Mouse (Mus musculus): ENCODE measurements at regions not wholly inside any gene's neighbourhood (a gene's known extent, or its start where the extent isn't known, plus 50 kb on each side); places are given as distances from the start of the nearest gene placed in this dataset.
A peak's percentile ranks its signal among the peaks of the same experiment; 100 is the strongest.

GRCm38 (mm10) chr10:119051598-119051997, 181.6 kb upstream of the Dyrk2 start:
- no peaks in the 10 kb centered on the region for H3K79me2 ChIP-seq (ENCODE audit: control insufficient read depth, insufficient read depth)
- no peak overlapping the region for H3ac ChIP-seq (ENCODE audit: control insufficient read depth, insufficient read length, low read depth)
- H3K36me3 ChIP-seq (ENCODE audit: control insufficient read depth, insufficient read depth), result no peaks in the 10 kb centered on the region
- no peaks in the 10 kb centered on the region for H3K27me3 ChIP-seq (ENCODE audit: control insufficient read depth, insufficient read depth, insufficient read length)
- H3K79me3 ChIP-seq (ENCODE audit: low read depth), result no peaks in the 10 kb centered on the region
- no peak overlapping the region for H3K4me3 ChIP-seq (ENCODE audit: insufficient read depth, poor library complexity, severe bottlenecking)
- no peak for TF ChIP-seq USF1 (IDR thresholded peaks at IDR 0.05; ENCODE audit: low read depth)
- TF ChIP-seq FOSL1 (IDR thresholded peaks at IDR 0.05; ENCODE audit: insufficient read depth, low read length, poor library complexity, severe bottlenecking), result no peak
- no peak for TF ChIP-seq MYOD1 (IDR thresholded peaks at IDR 0.05; ENCODE audit: control insufficient read depth, insufficient read length, low read depth)
- no peak for TF ChIP-seq CEBPB (IDR thresholded peaks at IDR 0.05; ENCODE audit: low read depth)
- TF ChIP-seq CTCF (IDR thresholded peaks at IDR 0.05; ENCODE audit: control insufficient read depth, insufficient read depth, insufficient read length), result no peak
- no peak for TF ChIP-seq MAX (IDR thresholded peaks at IDR 0.05)
- no peak for TF ChIP-seq MYOG (IDR thresholded peaks at IDR 0.05; ENCODE audit: control insufficient read depth, extremely low read depth, insufficient read length)

GRCm38 (mm10) chr10:119050017-119050685, 180.1 kb upstream of the Dyrk2 start:
- TF ChIP-seq MAX (IDR thresholded peaks at IDR 0.05), result peak; percentile 17
- TF ChIP-seq USF1 (IDR thresholded peaks at IDR 0.05; ENCODE audit: low read depth), result no peak

DNA sequence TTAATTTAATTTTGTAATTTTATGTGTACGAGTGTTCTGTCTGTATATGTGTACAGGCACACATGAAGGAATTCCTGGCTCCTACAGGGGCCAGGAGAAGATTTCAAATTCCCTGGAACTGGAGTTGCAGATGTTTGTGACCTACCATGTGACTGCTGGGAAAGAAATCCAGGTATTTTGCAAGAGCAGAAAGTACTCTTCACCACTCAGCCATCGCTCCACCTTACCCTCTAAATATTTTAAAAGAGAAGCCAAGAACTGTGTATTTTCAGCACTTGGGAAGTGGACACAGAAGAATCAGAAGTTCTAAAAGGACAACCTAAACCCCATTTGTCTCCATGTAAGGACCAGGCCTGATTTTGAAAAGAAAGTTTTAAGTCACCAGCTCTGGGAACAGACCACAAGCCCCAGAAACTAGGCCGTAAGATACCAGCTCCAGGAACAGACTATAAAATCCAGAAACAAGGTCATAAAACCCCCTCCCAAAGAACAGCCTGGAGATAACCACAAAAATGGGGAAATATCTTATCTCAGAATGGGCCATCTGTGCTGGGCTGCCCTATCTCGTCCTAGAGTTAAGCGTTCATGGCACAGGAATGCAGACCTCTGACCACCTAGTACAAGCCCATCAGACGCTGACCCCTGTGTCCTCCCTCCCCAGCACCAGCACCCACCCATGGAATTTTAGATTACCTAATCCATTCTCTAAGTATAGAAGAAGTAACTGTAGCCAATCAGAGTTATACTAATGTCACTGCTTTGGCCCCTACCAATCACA, 178.8 kb upstream of the Dyrk2 start:
- Histone ChIP-seq H3K27me3 (ENCODE audit: control insufficient read depth, insufficient read depth, insufficient read length) (no peaks in the 10 kb centered on the region), H3K36me3 (ENCODE audit: control insufficient read depth, insufficient read depth) (no peaks in the 10 kb centered on the region), H3K4me3 (ENCODE audit: insufficient read depth, poor library complexity, severe bottlenecking) (no peak overlapping the region), H3K79me2 (ENCODE audit: control insufficient read depth, insufficient read depth) (no peaks in the 10 kb centered on the region), H3K79me3 (ENCODE audit: low read depth) (no peaks in the 10 kb centered on the region), H3ac (ENCODE audit: control insufficient read depth, insufficient read length, low read depth) (no peak overlapping the region)
- no peak for TF ChIP-seq FOSL1 (IDR thresholded peaks at IDR 0.05; ENCODE audit: insufficient read depth, low read length, poor library complexity, severe bottlenecking)
- TF ChIP-seq CTCF (IDR thresholded peaks at IDR 0.05; ENCODE audit: control insufficient read depth, insufficient read depth, insufficient read length), result no peak
- TF ChIP-seq MYOD1 (IDR thresholded peaks at IDR 0.05; ENCODE audit: control insufficient read depth, insufficient read length, low read depth), result peak; percentile 56
- no peak for TF ChIP-seq USF1 (IDR thresholded peaks at IDR 0.05; ENCODE audit: low read depth)
- no peak for TF ChIP-seq MYOG (IDR thresholded peaks at IDR 0.05; ENCODE audit: control insufficient read depth, extremely low read depth, insufficient read length)

More at GRCm38 (mm10) chr10:119050017-119050685, 180.1 kb upstream of the Dyrk2 start:
- H3K79me2 ChIP-seq (ENCODE audit: control insufficient read depth, insufficient read depth), result no peaks in the 10 kb centered on the region
- H3K27me3 ChIP-seq (ENCODE audit: control insufficient read depth, insufficient read depth, insufficient read length), result no peaks in the 10 kb centered on the region
- H3K4me3 ChIP-seq (ENCODE audit: insufficient read depth, poor library complexity, severe bottlenecking), result no peak overlapping the region
- no peak overlapping the region for H3ac ChIP-seq (ENCODE audit: control insufficient read depth, insufficient read length, low read depth)
- H3K36me3 ChIP-seq (ENCODE audit: control insufficient read depth, insufficient read depth), result no peaks in the 10 kb centered on the region
- H3K79me3 ChIP-seq (ENCODE audit: low read depth), result no peaks in the 10 kb centered on the region

- H3K79me3 ChIP-seq (ENCODE audit: low read depth), result no peaks in the 10 kb centered on the region
Observed at GRCm38 (mm10) chr10:119045059-119045458, 175.1 kb upstream of the Dyrk2 start.

DNA sequence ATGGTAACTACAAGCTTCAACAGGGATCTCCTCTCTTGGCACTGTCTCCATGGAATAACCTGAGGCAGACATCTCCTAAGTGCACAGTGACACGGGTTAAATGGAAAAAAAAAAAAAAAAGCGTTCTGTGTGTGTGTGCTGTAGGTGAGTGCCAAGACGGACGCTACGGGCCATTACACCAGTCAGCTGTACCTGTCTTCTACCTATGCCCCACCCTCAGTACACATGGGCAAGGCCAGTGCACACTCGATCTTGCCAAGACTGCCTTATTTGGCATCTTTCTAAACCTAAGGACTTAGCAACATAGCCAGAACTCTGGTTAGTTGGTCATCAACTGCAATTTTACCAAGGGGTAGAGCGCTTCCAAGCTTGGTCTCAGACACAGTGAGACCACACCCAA, 173.1 kb upstream of the Dyrk2 start:
- no peak overlapping the region for H3ac ChIP-seq (ENCODE audit: control insufficient read depth, insufficient read length, low read depth)
- H3K4me3 ChIP-seq (ENCODE audit: insufficient read depth, poor library complexity, severe bottlenecking), result no peak overlapping the region
- no peaks in the 10 kb centered on the region for H3K36me3 ChIP-seq (ENCODE audit: control insufficient read depth, insufficient read depth)
- H3K27me3 ChIP-seq (ENCODE audit: control insufficient read depth, insufficient read depth, insufficient read length), result no peaks in the 10 kb centered on the region
- H3K79me2 ChIP-seq (ENCODE audit: control insufficient read depth, insufficient read depth), result no peaks in the 10 kb centered on the region
- no peaks in the 10 kb centered on the region for H3K79me3 ChIP-seq (ENCODE audit: low read depth)
- no peak for TF ChIP-seq FOSL1 (IDR thresholded peaks at IDR 0.05; ENCODE audit: insufficient read depth, low read length, poor library complexity, severe bottlenecking)
- no peak for TF ChIP-seq CEBPB (IDR thresholded peaks at IDR 0.05; ENCODE audit: low read depth)
- TF ChIP-seq MYOG (IDR thresholded peaks at IDR 0.05; ENCODE audit: control insufficient read depth, extremely low read depth, insufficient read length), result no peak
- TF ChIP-seq USF1 (IDR thresholded peaks at IDR 0.05; ENCODE audit: low read depth), result no peak
- TF ChIP-seq MAX (IDR thresholded peaks at IDR 0.05), result no peak
- no peak for TF ChIP-seq MYOD1 (IDR thresholded peaks at IDR 0.05; ENCODE audit: control insufficient read depth, insufficient read length, low read depth)
- no peak for TF ChIP-seq CTCF (IDR thresholded peaks at IDR 0.05; ENCODE audit: control insufficient read depth, insufficient read depth, insufficient read length)

More at GRCm38 (mm10) chr10:119045059-119045458, 175.1 kb upstream of the Dyrk2 start:
- Histone ChIP-seq H3ac (ENCODE audit: control insufficient read depth, insufficient read length, low read depth) (no peak overlapping the region), H3K27me3 (ENCODE audit: control insufficient read depth, insufficient read depth, insufficient read length) (no peaks in the 10 kb centered on the region), H3K79me2 (ENCODE audit: control insufficient read depth, insufficient read depth) (no peaks in the 10 kb centered on the region), H3K4me3 (ENCODE audit: insufficient read depth, poor library complexity, severe bottlenecking) (no peak overlapping the region), H3K36me3 (ENCODE audit: control insufficient read depth, insufficient read depth) (no peaks in the 10 kb centered on the region)
- no peak for TF ChIP-seq MAX (IDR thresholded peaks at IDR 0.05)
- no peak for TF ChIP-seq USF1 (IDR thresholded peaks at IDR 0.05; ENCODE audit: low read depth)
- TF ChIP-seq FOSL1 (IDR thresholded peaks at IDR 0.05; ENCODE audit: insufficient read depth, low read length, poor library complexity, severe bottlenecking), result no peak
- TF ChIP-seq CEBPB (IDR thresholded peaks at IDR 0.05; ENCODE audit: low read depth), result no peak
- no peak for TF ChIP-seq MYOG (IDR thresholded peaks at IDR 0.05; ENCODE audit: control insufficient read depth, extremely low read depth, insufficient read length)
- TF ChIP-seq MYOD1 (IDR thresholded peaks at IDR 0.05; ENCODE audit: control insufficient read depth, insufficient read length, low read depth), result no peak
- TF ChIP-seq CTCF (IDR thresholded peaks at IDR 0.05; ENCODE audit: control insufficient read depth, insufficient read depth, insufficient read length), result no peak

All from C2C12 (cell line).